In the genomic region with DNA sequence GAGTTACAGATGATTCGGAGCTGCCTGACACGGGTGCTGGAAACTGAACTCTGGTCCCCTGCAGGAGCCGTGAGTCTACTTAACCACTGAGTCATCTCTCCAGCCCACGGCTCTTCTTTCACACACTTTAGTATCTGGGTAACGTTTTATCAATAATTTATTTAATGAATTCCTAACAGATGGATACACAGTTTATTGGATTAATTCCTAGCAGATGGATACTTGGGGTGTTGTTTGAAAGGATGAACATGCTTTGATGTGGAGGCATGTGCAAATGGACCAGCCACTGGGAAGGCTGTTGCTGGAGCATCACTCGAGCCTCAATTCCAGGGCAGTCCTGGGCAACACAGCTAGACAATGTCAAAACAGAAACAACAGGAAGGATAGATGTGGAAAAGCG, we compare ENCODE assay signal across 20 mouse cellular contexts. TPM values are rescaled to one million over a fixed set of nuclear protein-coding genes. Genes with fewer than 3 reads are reported as not detected.
"Had no signal": no experiment of that assay in that cellular context is flagged by ENCODE, and none has a peak within 500 bp of the region (broad histone marks: within the 10 kb centered on the region; RNA-seq: fewer than 3 reads in every experiment).

No protein-coding gene starts in this region.

- H3K36me3 ChIP-seq: lung, embryonic 15.5 days; neural tube, embryonic 13.5 days; neural tube, embryonic 15.5 days had no signal

- H3K4me2 ChIP-seq: lung, embryonic 15.5 days; midbrain, embryonic 12.5 days; neural tube, embryonic 13.5 days; neural tube, embryonic 15.5 days had no signal

- DNase-seq: lung, adult 18-20 months; lung, postnatal 4 days; midbrain, embryonic 14.5 days; retina, postnatal 1 day; right cerebral cortex, adult 18-20 months; right cerebral cortex, postnatal 25 days; right cerebral cortex, postnatal 4 days; spleen, adult 18-20 months; thymus, adult 18-20 months; thymus, postnatal 14 days; thymus, postnatal 36 days had no signal

- H3K27me3 ChIP-seq: lung, embryonic 15.5 days; midbrain, embryonic 12.5 days; neural tube, embryonic 13.5 days; neural tube, embryonic 15.5 days had no signal

- H3K4me3 ChIP-seq: lung, embryonic 15.5 days; midbrain, embryonic 10.5 days; midbrain, embryonic 12.5 days; myocyte; neural tube, embryonic 13.5 days; neural tube, embryonic 15.5 days had no signal

- H3K9me3 ChIP-seq: lung, embryonic 15.5 days; midbrain, embryonic 12.5 days; neural tube, embryonic 13.5 days; neural tube, embryonic 15.5 days had no signal

- ATAC-seq: lung, postnatal 0 days; midbrain, embryonic 16.5 days had no signal

- H3K27ac ChIP-seq: lung, embryonic 15.5 days; midbrain, embryonic 10.5 days; midbrain, embryonic 12.5 days; neural tube, embryonic 13.5 days; neural tube, embryonic 15.5 days had no signal

- H3K9ac ChIP-seq: lung, embryonic 15.5 days; midbrain, embryonic 12.5 days; neural tube, embryonic 13.5 days; neural tube, embryonic 15.5 days had no signal

RNA-seq across cellular contexts. Expression of a gene that starts 11.1 kb away (rescaled TPM):
- total RNA-seq: megakaryocyte-erythroid progenitor cell, adult 5-6 weeks had no signal
